8 mouse cellular contexts compared by ENCODE assay signal in genomic region chr6:127920652-127921051, GRCm38 (mm10). TPM values are rescaled to one million over a fixed set of nuclear protein-coding genes. Genes with fewer than 3 reads are reported as not detected.
DNase-seq lines count a peak whose midpoint lies in the region; ATAC-seq lines count a peak whose summit lies in the region.

No protein-coding gene starts in this region.

- peaks cover 7% of the 10 kb centered on the region for H3K36me3 ChIP-seq in midbrain, embryonic 10.5 days
- no peaks in the 10 kb centered on the region for H3K36me3 ChIP-seq in midbrain, embryonic 16.5 days (ENCODE audit: control insufficient read depth, insufficient read depth, low read length)
- no peaks in the 10 kb centered on the region for H3K36me3 ChIP-seq in intestine, embryonic 15.5 days
- peaks cover 9% of the 10 kb centered on the region; the same call in 1 of the 2 replicates for H3K36me3 ChIP-seq in midbrain, embryonic 13.5 days
- H3K36me3 ChIP-seq in splenic B cell, adult 2 months (ENCODE audit: control insufficient read depth, insufficient read depth, low read length, poor library complexity, severe bottlenecking): no peaks in the 10 kb centered on the region

- H3K27ac ChIP-seq in midbrain, embryonic 10.5 days (replicated peaks): no peak overlapping the region
- no peak overlapping the region for H3K27ac ChIP-seq in midbrain, embryonic 16.5 days (ENCODE audit: low read length)
- no peak overlapping the region for H3K27ac ChIP-seq in intestine, embryonic 15.5 days
- H3K27ac ChIP-seq in midbrain, embryonic 13.5 days: no peak overlapping the region

- ATAC-seq in midbrain, embryonic 16.5 days: no peak
- ATAC-seq in intestine, embryonic 15.5 days: peak; percentile 65
- peak; percentile 48; the same call in 1 of the 2 replicates for ATAC-seq in midbrain, embryonic 13.5 days

- peaks cover 15% of the 10 kb centered on the region; the same call in 1 of the 2 replicates for H3K4me1 ChIP-seq in midbrain, embryonic 10.5 days
- peaks cover 2% of the 10 kb centered on the region; the same call in 1 of the 2 replicates for H3K4me1 ChIP-seq in midbrain, embryonic 16.5 days (ENCODE audit: control insufficient read depth, insufficient read depth, low read length)
- H3K4me1 ChIP-seq in intestine, embryonic 15.5 days (replicated peaks): no peaks in the 10 kb centered on the region
- H3K4me1 ChIP-seq in midbrain, embryonic 13.5 days (replicated peaks): peaks cover 4% of the 10 kb centered on the region

- H3K9ac ChIP-seq in midbrain, embryonic 16.5 days (ENCODE audit: low read depth, low read length): no peak overlapping the region
- no peak overlapping the region for H3K9ac ChIP-seq in intestine, embryonic 15.5 days
- no peak overlapping the region for H3K9ac ChIP-seq in midbrain, embryonic 13.5 days (replicated peaks)

- no peak overlapping the region for H3K4me3 ChIP-seq in midbrain, embryonic 10.5 days
- H3K4me3 ChIP-seq in midbrain, embryonic 16.5 days (ENCODE audit: low read depth, low read length): no peak overlapping the region
- no peak overlapping the region for H3K4me3 ChIP-seq in intestine, embryonic 15.5 days (replicated peaks)
- no peak overlapping the region for H3K4me3 ChIP-seq in midbrain, embryonic 13.5 days (replicated peaks)

- H3K9me3 ChIP-seq in midbrain, embryonic 10.5 days (replicated peaks): no peaks in the 10 kb centered on the region; the same call in 1 of the 2 replicates
- no peaks in the 10 kb centered on the region for H3K9me3 ChIP-seq in midbrain, embryonic 16.5 days (replicated peaks; ENCODE audit: control insufficient read depth, low read length, poor library complexity, severe bottlenecking)
- H3K9me3 ChIP-seq in intestine, embryonic 15.5 days: no peaks in the 10 kb centered on the region
- H3K9me3 ChIP-seq in midbrain, embryonic 13.5 days: no peaks in the 10 kb centered on the region

- peak; percentile 79 for DNase-seq in midbrain, embryonic 10.5 days (ENCODE audit: low spot score)
- peak; percentile 78 to 86 for DNase-seq in cerebellum, postnatal 25 days
- DNase-seq in frontal cortex, postnatal 36 days (ENCODE audit: low spot score in 2 of 2): peak; percentile 79 to 86
- peak; percentile 50 to 73 for DNase-seq in left cerebral cortex, adult 8-10 months (ENCODE audit: low spot score in 2 of 2)
- DNase-seq in splenic B cell, adult 2 months (ENCODE audit: low read depth, low spot score): peak; percentile 38

- no peaks in the 10 kb centered on the region; the same call in 1 of the 2 replicates for H3K27me3 ChIP-seq in midbrain, embryonic 10.5 days (ENCODE audit: low read depth, poor library complexity, severe bottlenecking)
- no peaks in the 10 kb centered on the region for H3K27me3 ChIP-seq in midbrain, embryonic 16.5 days (ENCODE audit: control insufficient read depth, insufficient read depth, low read depth, low read length)
- H3K27me3 ChIP-seq in intestine, embryonic 15.5 days (replicated peaks): no peaks in the 10 kb centered on the region; the same call in 1 of the 2 replicates
- 0 out of 2 replicates have a peak, but pooled peaks cover 3% of the 10 kb centered on the region for H3K27me3 ChIP-seq in midbrain, embryonic 13.5 days
- no peaks in the 10 kb centered on the region for H3K27me3 ChIP-seq in splenic B cell, adult 2 months (ENCODE audit: control insufficient read depth, insufficient read depth, low read length, poor library complexity, severe bottlenecking)

- WGBS in midbrain, embryonic 10.5 days: 11% methylated on average over 8 of the region's 8 CpGs
- WGBS in midbrain, embryonic 16.5 days: 7% methylated on average over 8 of the region's 8 CpGs
- 9% methylated on average over 8 of the region's 8 CpGs for WGBS in intestine, embryonic 15.5 days
- 5% methylated on average over 8 of the region's 8 CpGs for WGBS in midbrain, embryonic 13.5 days

- H3K4me2 ChIP-seq in midbrain, embryonic 16.5 days (ENCODE audit: low read length): no peak overlapping the region
- H3K4me2 ChIP-seq in intestine, embryonic 15.5 days (replicated peaks): no peak overlapping the region
- H3K4me2 ChIP-seq in midbrain, embryonic 13.5 days (replicated peaks): no peak overlapping the region

RNA-seq across cellular contexts. Expression of gene Tspan11, which starts 33.3 kb away (rescaled TPM):
- polyA plus RNA-seq in midbrain, embryonic 10.5 days (2016; fragmentation: Nextera tagmentation; extraction: Ambion mirVana): 4.7 and 9.1 TPM in 2 replicates
- polyA plus RNA-seq in midbrain, embryonic 16.5 days (2015; fragmentation: Nextera tagmentation; extraction: Ambion mirVana): 5.5 and 5.7 TPM in 2 replicates
- 2.9 and 3.2 TPM in 2 replicates for polyA plus RNA-seq in intestine, embryonic 15.5 days (2015; fragmentation: Nextera tagmentation; extraction: Ambion mirVana)
- total RNA-seq in left cerebral cortex, adult 8-10 months (2022): 1 to 10 TPM; 3.9 to 5.4 (median 4.6) TPM
- 13.9 and 14.6 TPM in 2 replicates for polyA plus RNA-seq in midbrain, embryonic 13.5 days (2015; fragmentation: Nextera tagmentation; extraction: Ambion mirVana)
